ENCODE assay signal across 9 mouse cellular contexts in the genomic region with DNA sequence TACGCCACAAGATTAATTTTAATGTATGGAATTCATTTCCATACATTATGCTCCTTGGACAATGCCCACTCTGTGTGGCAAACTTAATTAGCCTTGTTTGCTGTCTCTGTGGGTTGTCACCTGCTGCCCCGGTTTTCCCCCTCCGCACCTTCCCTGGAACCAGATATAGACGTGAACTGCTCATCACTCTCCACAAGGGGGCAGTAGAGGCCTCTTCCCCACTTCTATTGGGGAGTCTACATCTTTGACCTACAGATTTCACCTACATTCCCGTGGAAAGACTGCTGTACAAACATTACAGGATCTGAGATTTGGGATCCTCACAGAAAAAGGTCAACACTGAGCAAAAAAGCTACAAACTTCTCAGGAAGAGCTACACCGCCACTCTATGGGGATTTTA. TPM values are rescaled to one million over a fixed set of nuclear protein-coding genes. Genes with fewer than 3 reads are reported as not detected.
DNase-seq lines count a peak whose midpoint lies in the region; ATAC-seq and TF ChIP-seq lines count a peak whose summit lies in the region.
"Had no signal": no experiment of that assay in that cellular context is flagged by ENCODE, and none has a peak within 500 bp of the region (broad histone marks: within the 10 kb centered on the region; RNA-seq: fewer than 3 reads in every experiment).

No protein-coding gene starts in this region.

- ATAC-seq in midbrain, embryonic 11.5 days (ENCODE audit: low FRiP score), result no peak
- no peak for ATAC-seq in midbrain, embryonic 15.5 days (replicated peaks)
- ATAC-seq in hindbrain, postnatal 0 days, result no peak

- H3K27me3 ChIP-seq in midbrain, embryonic 11.5 days (ENCODE audit: control insufficient read depth, insufficient read depth, low read length), result no peaks in the 10 kb centered on the region
- no peaks in the 10 kb centered on the region for H3K27me3 ChIP-seq in midbrain, embryonic 15.5 days (replicated peaks)
- H3K27me3 ChIP-seq in hindbrain, postnatal 0 days (ENCODE audit: insufficient read depth, low read length), result no peaks in the 10 kb centered on the region

- H3K4me1 ChIP-seq in midbrain, embryonic 11.5 days (ENCODE audit: control insufficient read depth, insufficient read depth, low read length), result peaks cover 4% of the 10 kb centered on the region
- peaks cover 3% of the 10 kb centered on the region for H3K4me1 ChIP-seq in midbrain, embryonic 15.5 days
- peaks cover 7% of the 10 kb centered on the region for H3K4me1 ChIP-seq in hindbrain, postnatal 0 days (ENCODE audit: insufficient read depth, low read length)
- H3K4me1 ChIP-seq in lung, adult 2 months (ENCODE audit: control insufficient read depth, insufficient read depth, low read length), result peaks cover 13% of the 10 kb centered on the region

- peak; percentile 91 for DNase-seq in midbrain, embryonic 11.5 days (ENCODE audit: low spot score, missing footprints)
- peak; percentile 86 for DNase-seq in ZHBTc4 (ENCODE audit: low read depth, low spot score)
- peak; percentile 84 to 87 for DNase-seq in cerebellum, postnatal 25 days
- DNase-seq in hindbrain, postnatal 0 days (ENCODE audit: low spot score), result peak; percentile 70
- peak; percentile 54 for DNase-seq in lung, adult 2 months
- peak; percentile 54 for DNase-seq in right cerebral cortex, postnatal 14 days

- TF ChIP-seq POLR2A in lung, adult 2 months (IDR thresholded peaks at IDR 0.05; ENCODE audit: borderline replicate concordance, extremely low read depth, low read depth, low read length), result no peak

- no peaks in the 10 kb centered on the region for H3K36me3 ChIP-seq in midbrain, embryonic 11.5 days (ENCODE audit: control insufficient read depth, insufficient read depth, low read length)
- no peaks in the 10 kb centered on the region for H3K36me3 ChIP-seq in midbrain, embryonic 15.5 days (replicated peaks)
- H3K36me3 ChIP-seq in hindbrain, postnatal 0 days (ENCODE audit: insufficient read depth, low read length), result no peaks in the 10 kb centered on the region

- WGBS in midbrain, embryonic 11.5 days, result 32% methylated on average over 6 of the region's 6 CpGs
- 28% methylated on average over 6 of the region's 6 CpGs for WGBS in midbrain, embryonic 15.5 days
- WGBS in hindbrain, postnatal 0 days, result 31% methylated on average over 6 of the region's 6 CpGs
- 29% methylated on average over 6 of the region's 6 CpGs for WGBS in lung, adult 2 months

- no peaks in the 10 kb centered on the region for H3K9me3 ChIP-seq in midbrain, embryonic 11.5 days (ENCODE audit: control insufficient read depth, low read length)
- no peaks in the 10 kb centered on the region for H3K9me3 ChIP-seq in midbrain, embryonic 15.5 days
- no peaks in the 10 kb centered on the region for H3K9me3 ChIP-seq in hindbrain, postnatal 0 days (ENCODE audit: low read length)

- no peak overlapping the region for H3K9ac ChIP-seq in midbrain, embryonic 11.5 days (ENCODE audit: low read length)
- H3K9ac ChIP-seq in midbrain, embryonic 15.5 days, result no peak overlapping the region
- H3K9ac ChIP-seq in hindbrain, postnatal 0 days (replicated peaks; ENCODE audit: low read length), result no peak overlapping the region

- no peak overlapping the region for H3K4me2 ChIP-seq in midbrain, embryonic 11.5 days
- no peak overlapping the region for H3K4me2 ChIP-seq in midbrain, embryonic 15.5 days
- no peak overlapping the region for H3K4me2 ChIP-seq in hindbrain, postnatal 0 days (ENCODE audit: low read depth, low read length)

- no peak overlapping the region for H3K4me3 ChIP-seq in midbrain, embryonic 11.5 days (ENCODE audit: low read depth, low read length)
- H3K4me3 ChIP-seq in midbrain, embryonic 15.5 days, result no peak overlapping the region
- H3K4me3 ChIP-seq in hindbrain, postnatal 0 days (ENCODE audit: low read length), result no peak overlapping the region
- no peak overlapping the region for H3K4me3 ChIP-seq in lung, adult 2 months (replicated peaks; ENCODE audit: extremely low read depth, low read depth, low read length)

- no peak overlapping the region for H3K27ac ChIP-seq in midbrain, embryonic 11.5 days (ENCODE audit: low read depth, low read length)
- no peak overlapping the region for H3K27ac ChIP-seq in midbrain, embryonic 15.5 days
- no peak overlapping the region for H3K27ac ChIP-seq in hindbrain, postnatal 0 days

- peak; percentile 87 for TF ChIP-seq CTCF in hindbrain, postnatal 0 days (IDR thresholded peaks at IDR 0.05; ENCODE audit: low read depth)
- peak; percentile 66 for TF ChIP-seq CTCF in lung, adult 2 months (IDR thresholded peaks at IDR 0.05; ENCODE audit: insufficient read depth, low read length)

RNA-seq across cellular contexts. Expression of a gene that starts 1.0 kb away (rescaled TPM):
- 0.07 TPM in 1 of 2 replicates, not detected in the other for polyA plus RNA-seq in midbrain, embryonic 11.5 days (2014; fragmentation: Nextera tagmentation; extraction: Ambion mirVana)
- 0.15 TPM in 1 of 2 replicates, not detected in the other for polyA plus RNA-seq in midbrain, embryonic 15.5 days (2015; fragmentation: Nextera tagmentation; extraction: Ambion mirVana)
- 0.54 TPM in 1 of 2 replicates, not detected in the other for total RNA-seq in hindbrain, postnatal 0 days (2014; rRNA removed)
- polyA plus RNA-seq in hindbrain, postnatal 0 days (2015; fragmentation: Nextera tagmentation; extraction: Ambion mirVana), result 0.36 and 0.43 TPM in 2 replicates
- polyA plus RNA-seq in lung, adult 2 months (2012; rRNA removed), result 0.97 and 1.4 TPM in 2 replicates
- polyA plus RNA-seq: heart, embryonic 14.5 days; stomach, embryonic 14.5 days had no signal

RNA-seq across cellular contexts. Expression of a gene that starts 4.0 kb away (rescaled TPM):
- polyA plus RNA-seq in midbrain, embryonic 11.5 days (2014; fragmentation: Nextera tagmentation; extraction: Ambion mirVana), result 42.4 and 44.1 TPM in 2 replicates
- 13.3 and 13.9 TPM in 2 replicates for polyA plus RNA-seq in midbrain, embryonic 15.5 days (2015; fragmentation: Nextera tagmentation; extraction: Ambion mirVana)
- 12.2 and 14.4 TPM in 2 replicates for total RNA-seq in hindbrain, postnatal 0 days (2014; rRNA removed)
- 13.0 and 13.4 TPM in 2 replicates for polyA plus RNA-seq in hindbrain, postnatal 0 days (2015; fragmentation: Nextera tagmentation; extraction: Ambion mirVana)
- 4.5 and 4.9 TPM in 2 replicates for polyA plus RNA-seq in lung, adult 2 months (2012; rRNA removed)

RNA-seq across cellular contexts. Expression of a gene that starts 17.9 kb away (rescaled TPM):
- polyA plus RNA-seq in midbrain, embryonic 11.5 days (2014; fragmentation: Nextera tagmentation; extraction: Ambion mirVana), result not detected in 2 replicates
- not detected in 2 replicates for polyA plus RNA-seq in midbrain, embryonic 15.5 days (2015; fragmentation: Nextera tagmentation; extraction: Ambion mirVana)
- total RNA-seq in hindbrain, postnatal 0 days (2014; rRNA removed), result not detected in 2 replicates
- polyA plus RNA-seq in hindbrain, postnatal 0 days (2015; fragmentation: Nextera tagmentation; extraction: Ambion mirVana), result not detected in 2 replicates
- 0.05 and 0.07 TPM in 2 replicates for polyA plus RNA-seq in lung, adult 2 months (2012; rRNA removed)
- polyA plus RNA-seq: heart, embryonic 14.5 days; stomach, embryonic 14.5 days had no signal

RNA-seq across cellular contexts. Expression of a gene that starts 28.3 kb away (rescaled TPM):
- not detected in 2 replicates for polyA plus RNA-seq in midbrain, embryonic 11.5 days (2014; fragmentation: Nextera tagmentation; extraction: Ambion mirVana)
- polyA plus RNA-seq in midbrain, embryonic 15.5 days (2015; fragmentation: Nextera tagmentation; extraction: Ambion mirVana), result 0.30 and 0.31 TPM in 2 replicates
- not detected in 2 replicates for total RNA-seq in hindbrain, postnatal 0 days (2014; rRNA removed)
- 0.32 and 0.43 TPM in 2 replicates for polyA plus RNA-seq in hindbrain, postnatal 0 days (2015; fragmentation: Nextera tagmentation; extraction: Ambion mirVana)
- polyA plus RNA-seq in lung, adult 2 months (2012; rRNA removed), result 2.4 TPM in 1 of 2 replicates, not detected in the other
- polyA plus RNA-seq: heart, embryonic 14.5 days had no signal

RNA-seq across cellular contexts. Expression of a gene that starts 37.1 kb away (rescaled TPM):
- not detected in 2 replicates for polyA plus RNA-seq in midbrain, embryonic 11.5 days (2014; fragmentation: Nextera tagmentation; extraction: Ambion mirVana)
- not detected in 2 replicates for polyA plus RNA-seq in midbrain, embryonic 15.5 days (2015; fragmentation: Nextera tagmentation; extraction: Ambion mirVana)
- 0.05 TPM in 1 of 2 replicates, not detected in the other for total RNA-seq in hindbrain, postnatal 0 days (2014; rRNA removed)
- 0.39 and 1.1 TPM in 2 replicates for polyA plus RNA-seq in hindbrain, postnatal 0 days (2015; fragmentation: Nextera tagmentation; extraction: Ambion mirVana)
- not detected in 2 replicates for polyA plus RNA-seq in lung, adult 2 months (2012; rRNA removed)
- polyA plus RNA-seq: heart, embryonic 14.5 days; stomach, embryonic 14.5 days had no signal
